Mouse (Mus musculus) kidney, postnatal 25 days (tissue): ENCODE data around the gene Shox2.

Experiments used
- DNase-seq, 2 experiments: peaks; one replicate each; pipeline ENCODE4 v3.0.0; 2021; ENCODE audit warnings: mixed read lengths in 2 of 2

Shox2 gene

DNA sequence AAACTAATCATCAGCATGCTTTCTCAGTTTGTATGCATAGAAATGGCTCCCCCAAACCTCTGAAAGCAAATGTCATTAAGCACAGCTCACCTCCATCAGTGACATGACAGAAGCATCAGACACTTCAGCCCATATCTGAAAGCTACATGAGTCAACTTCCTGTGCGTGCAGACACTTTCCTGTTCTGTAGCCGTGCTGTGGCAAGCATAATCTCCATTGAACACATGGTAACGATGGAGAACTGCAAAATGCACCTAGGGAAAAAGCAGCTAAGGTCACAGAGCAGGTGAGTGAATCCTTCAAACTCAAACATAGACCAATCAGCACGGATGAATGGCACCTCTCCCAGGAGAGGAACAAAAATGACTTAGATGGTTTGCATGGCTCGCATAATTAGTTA is 21.6 kb downstream of the Shox2 start:
- DNase-seq: no peak

DNA sequence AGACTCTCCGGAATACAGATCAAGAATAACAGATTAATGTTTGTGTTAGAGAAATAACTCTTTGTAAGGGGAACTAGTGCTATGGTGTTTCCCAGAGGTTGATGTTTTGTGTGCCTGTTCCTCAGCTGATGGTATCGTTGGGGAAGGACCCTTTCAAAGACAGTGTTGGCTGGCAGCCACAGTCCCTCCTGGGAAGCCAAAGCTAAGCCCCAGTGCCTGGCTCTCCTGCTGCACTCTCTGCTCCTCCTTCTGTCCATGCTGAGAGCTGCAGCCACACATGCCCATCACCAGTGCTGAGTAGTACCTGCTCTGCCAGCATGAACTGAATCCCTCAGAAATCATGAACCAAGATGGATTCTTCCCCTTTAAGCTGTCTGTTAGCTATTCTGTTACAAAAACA is 26.4 kb downstream of the Shox2 start:
- no peak for DNase-seq

DNA sequence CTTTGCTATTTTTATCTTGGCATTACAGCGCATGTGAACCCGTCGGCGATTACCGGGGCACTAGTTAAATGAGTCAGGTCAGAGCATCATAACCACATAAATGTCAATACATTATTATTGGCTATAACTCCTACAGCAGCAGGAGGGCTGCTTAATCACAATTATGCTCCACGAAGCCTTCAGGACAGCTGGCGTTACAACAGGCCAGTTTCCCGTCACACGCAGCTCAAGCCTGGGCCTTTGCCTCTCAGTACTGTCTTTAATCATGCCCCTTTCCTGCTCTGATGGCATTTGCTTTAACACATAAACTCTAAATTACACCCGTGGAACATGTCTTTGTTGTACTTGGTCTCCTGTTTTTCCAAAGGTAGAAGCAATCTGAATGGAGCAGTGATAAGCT is 41.9 kb downstream of the Shox2 start:
- no peak for DNase-seq

DNA sequence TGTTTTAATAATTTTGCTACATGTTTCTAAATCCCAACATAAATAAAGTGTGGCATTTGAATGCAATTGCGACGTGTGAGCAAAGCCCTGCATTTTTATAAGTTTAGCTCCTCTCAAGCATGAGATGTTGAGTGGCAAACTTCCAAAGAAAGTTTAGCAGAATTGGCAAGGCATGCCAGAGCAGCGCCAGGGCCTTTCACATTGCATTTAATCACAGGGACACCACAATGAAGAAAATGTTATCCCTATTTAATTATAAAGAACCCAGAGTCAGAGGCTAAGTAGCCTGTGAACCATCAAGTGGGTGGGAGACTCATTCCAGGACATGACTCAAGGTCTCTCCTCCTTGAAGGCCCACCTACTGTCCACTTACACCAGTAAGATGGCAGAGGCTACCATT is 59.1 kb downstream of the Shox2 start:
- no peak for DNase-seq
